Mouse (Mus musculus) cerebellum, adult 18-20 months (tissue): ENCODE results near the gene Gdf15.
A peak's percentile ranks its signal among the peaks of the same experiment; 100 is the strongest.

Experiments used
- DNase-seq, 2 experiments: peaks; one replicate each; pipeline ENCODE4 v3.0.0; 2021

Gene Gdf15

DNA sequence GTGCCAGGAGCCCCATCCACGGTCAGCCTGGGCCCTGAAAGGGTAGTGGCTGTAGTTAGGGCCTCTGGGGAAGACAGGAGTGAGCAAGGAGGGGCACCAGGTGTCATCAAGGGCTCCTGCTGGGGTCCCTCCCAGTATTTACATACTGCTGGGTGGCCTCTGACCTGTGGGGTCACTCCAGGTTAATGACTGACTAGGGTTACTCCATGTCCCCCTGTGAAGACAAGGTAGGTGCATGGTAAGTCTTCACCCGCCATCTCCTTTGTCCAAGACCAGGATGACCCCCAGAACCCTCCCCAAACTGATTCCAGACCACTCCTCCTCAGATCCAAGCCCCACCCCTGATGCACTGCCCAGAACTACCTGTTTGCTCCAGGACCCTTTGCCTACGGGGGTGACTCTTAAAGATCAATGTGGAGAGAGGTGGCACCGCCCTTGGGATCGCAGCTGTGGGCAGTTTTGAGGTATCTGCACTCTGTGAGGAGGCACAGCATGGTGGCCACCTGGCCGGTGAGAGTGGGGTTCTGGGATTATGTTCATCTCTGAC lies at the start of gene Gdf15:
Gdf15 (minus strand) TSS at position 111 of the 547 bp plus-strand sequence.
- DNase-seq, result no peak

DNA sequence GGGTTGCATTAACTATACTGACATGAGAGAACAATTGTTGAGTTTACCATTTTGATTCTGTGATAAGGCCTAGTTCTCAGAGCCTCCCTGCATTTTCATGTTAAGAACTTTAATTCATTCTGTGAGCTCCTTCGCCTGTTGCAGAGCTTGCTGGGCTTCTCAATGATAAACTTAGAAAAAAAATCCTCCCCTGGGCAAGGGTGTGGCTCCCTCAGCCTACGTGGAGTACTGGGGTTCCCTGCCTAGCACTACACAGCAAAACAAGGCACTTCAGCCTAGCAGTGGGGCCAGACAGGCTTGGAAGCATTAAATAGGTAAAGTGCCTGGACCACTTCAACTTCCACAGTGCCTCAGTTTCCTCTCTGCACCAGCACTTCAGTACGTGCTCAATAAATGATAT lies 49.2 kb upstream of the Gdf15 start:
- no peak for DNase-seq

DNA sequence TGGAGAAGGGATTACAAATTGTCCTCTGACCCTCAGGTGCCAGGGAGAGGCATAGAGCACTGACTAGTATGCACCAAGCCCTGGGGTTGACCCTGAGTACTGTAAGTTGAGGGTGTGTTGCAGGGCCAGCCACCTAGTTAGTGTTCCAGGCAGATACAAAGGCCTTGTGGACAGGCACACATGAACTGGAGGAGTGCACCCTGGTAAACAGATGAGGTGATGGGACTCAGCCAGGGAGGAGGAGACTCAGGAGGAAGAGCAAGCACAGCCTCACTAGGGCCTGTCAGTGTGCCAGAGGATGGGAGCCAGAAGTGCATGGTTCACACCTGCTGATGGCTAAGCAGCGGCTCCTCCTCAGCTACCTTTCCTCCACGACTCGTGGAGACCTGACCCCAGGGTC lies 47.8 kb upstream of the Gdf15 start:
- DNase-seq, result no peak

DNA sequence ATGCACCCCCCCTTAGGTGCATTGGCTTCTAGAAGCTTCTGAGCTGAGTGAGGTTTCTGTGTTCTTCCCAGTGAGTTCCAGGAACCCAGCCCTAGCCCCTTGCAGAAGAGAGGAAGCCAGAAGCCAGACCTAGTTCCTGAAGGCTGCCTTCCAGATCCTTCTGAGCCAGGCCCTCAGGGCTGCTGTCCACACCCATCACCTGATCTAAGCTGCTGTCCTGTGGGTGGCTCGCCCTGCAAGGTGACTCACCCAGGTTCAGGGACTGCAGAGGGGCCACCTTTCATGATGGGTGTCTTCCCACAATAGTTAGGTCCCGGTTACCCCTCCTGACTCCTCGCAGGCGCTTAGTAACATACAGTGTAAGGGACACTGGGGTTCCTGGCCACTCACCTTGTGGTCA lies 47.1 kb upstream of the Gdf15 start:
- no peak for DNase-seq

DNA sequence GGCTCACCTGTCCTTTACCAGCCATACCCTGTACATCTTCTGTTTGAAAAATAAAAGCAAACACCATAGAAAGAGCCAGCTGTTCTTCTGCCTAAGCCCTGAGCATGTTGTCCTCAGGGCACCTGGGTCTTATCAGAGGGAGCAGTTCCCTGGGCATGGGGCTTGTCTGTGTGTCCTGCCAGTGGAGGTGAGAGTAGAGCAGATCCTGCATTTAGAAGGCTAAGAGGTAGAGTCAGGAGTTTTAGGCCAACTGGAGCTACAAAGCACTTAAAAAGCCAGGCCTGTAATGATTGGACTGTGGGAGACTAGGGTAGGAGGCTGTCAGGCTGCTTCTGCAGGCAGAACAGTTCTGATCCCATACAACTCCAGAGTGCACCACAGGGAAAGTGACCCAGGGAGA lies 46.4 kb upstream of the Gdf15 start:
- no peak for DNase-seq

DNA sequence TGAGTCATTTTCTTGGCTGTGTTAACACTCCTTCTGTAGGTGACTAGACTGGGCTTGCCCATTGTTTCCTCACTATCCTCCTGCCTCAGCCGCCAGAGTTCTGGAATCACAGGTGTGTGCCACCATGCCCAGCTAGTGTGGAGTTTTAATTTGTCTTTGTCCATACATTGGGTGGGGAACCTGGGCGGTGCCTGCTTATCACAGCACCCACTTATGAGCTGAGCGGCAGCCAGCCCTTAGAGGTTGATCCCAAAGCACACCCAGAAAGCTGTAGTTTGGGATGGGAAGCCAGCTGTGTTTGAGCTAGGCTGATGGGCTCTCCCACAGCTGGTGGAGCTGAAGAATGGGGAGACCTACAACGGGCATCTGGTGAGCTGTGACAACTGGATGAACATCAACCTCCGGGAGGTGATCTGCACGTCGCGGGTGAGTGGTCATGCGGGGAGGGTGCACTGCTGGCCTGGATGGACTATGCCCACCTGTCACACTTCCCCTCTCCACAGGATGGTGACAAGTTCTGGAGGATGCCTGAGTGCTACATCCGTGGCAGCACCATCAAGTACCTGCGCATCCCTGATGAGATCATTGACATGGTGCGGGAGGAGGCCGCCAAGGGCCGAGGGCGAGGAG lies 45.3 kb upstream of the Gdf15 start:
- no peak for DNase-seq

DNA sequence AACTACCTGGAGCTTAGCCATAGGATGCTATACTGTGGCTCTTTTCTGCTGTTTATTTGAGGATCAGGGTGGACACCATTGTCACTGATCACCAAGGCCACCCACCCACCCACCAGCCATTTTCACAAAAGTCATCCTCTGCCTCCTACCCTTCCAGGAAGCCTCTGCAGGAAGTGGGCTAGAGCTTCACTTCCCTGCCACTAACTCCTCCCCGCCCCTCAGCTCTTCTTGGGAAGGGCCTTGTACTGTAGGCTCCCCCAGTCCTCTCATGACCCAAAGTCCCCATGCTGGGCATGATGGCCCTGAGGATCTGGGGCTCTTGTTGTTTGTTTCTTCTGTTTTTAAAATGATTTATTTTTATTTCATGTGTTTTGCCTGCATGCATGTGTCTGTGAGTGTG lies 43.1 kb upstream of the Gdf15 start:
- no peak for DNase-seq

DNA sequence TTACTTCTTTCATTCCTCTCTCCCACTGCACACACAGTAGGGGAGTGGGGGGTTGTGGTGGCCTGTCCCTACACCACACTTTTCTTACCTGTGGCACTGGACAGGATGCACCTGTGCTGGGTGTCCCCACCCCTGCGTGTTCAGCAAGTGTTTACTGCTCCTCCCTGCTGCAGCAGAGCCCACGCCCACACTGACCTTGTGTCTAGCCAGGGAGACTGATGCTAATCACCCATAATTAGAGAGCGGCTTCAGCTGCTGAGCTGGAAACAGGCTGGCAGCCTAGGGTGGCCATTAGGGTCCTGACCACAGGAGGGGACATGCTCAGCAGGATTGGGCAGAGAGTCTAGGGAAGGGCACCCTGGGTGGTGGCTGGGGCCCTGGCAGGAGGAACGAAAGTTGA lies 42.5 kb upstream of the Gdf15 start:
- DNase-seq, result no peak

DNA sequence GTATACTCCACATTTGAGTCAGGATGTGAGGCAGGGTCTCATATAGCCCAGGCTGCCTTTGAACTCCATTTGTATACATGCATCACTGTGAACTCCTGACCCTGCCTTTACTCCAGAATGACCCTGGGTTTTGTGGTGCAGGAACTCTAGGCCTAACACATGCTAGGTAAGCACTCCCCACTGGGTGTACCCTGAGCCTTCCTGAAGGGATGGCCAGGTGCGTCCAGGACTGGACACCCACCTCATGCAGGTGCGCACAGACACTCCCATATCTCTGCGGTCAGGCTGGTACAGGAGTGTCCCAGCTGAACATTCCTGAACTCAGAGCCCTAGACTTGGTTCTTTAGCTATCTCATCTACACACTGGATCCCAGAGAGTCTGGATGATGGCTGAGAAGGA lies 41.9 kb upstream of the Gdf15 start:
- DNase-seq, result peak in 1 of 2 experiments; percentile 40

DNA sequence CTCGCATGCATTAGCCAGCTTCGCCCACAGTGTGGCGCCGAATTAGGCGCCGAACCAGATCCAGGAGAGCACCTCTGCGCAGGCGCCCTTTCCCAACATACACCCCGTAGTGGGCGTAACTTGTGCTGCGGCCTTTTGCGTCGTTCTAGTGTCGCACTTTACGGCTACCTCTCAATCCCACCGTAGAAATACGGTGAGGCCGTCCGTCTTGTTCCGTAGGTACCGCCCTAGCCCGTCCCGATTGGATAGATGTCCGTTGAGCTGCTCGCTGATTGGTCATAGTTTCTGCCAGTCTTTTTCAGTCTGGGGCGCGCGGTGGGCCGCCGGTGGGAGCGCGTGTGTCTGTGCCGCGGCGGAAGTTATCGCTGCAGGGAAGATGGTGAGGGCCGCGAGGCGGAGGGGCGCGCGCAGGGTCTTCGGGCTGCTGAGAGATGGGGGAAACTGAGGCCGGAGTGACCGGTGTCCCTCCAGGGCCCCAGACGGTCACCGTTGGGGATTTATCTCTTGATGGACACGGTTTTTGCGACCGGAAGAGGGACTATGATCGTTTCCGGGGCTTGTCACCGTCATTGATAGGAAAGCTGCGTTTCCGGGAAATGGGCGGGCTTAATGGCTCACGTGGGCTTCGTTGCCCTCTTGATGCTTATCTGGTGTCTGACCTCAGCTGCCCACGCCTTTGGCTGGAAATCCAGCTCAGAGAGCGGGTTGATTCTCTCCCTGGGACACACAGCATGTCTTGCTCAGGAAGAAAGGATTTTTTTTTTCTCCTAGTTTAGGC lies 41.0 kb upstream of the Gdf15 start, which contains the start of gene Lsm4:
Lsm4 (plus strand) TSS at position 170 of the 778 bp plus-strand sequence.
- DNase-seq, result peak; percentile 96 to 99

DNA sequence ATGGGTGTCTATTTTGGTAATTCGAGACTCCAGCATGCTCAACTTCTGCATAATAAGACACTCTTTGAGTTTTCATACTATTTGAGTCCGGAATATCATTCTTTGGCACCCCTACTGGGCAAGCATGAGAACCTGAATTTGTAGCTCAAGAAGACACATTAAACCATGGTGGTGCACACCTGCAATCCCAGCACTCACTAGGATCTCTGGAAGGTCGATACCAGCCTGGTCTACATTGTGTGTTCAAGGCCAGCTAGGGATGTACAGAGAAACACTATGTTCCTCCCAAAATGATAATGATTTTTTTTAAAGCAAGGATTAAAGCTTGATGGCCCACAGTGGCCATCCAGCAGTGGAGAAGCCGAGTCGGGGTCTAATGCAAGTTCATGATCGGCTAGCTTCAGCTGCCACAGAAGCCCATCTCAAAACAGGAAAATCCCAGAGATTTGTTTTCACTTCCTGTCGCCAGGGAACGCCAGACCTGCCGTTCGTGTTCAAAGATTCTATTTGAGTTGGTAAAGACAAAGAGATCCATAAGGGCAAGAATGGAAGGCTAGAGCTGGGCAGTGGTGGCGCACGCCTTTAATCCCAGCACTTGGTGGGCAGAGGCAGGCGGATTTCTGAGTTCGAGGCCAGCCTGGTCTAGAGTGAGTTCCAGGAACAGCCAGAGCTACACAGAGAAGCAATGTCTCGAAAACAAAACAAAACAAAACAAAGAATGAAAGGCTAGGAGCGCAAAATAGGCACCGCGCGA lies 40.2 kb upstream of the Gdf15 start:
- DNase-seq, result no peak

DNA sequence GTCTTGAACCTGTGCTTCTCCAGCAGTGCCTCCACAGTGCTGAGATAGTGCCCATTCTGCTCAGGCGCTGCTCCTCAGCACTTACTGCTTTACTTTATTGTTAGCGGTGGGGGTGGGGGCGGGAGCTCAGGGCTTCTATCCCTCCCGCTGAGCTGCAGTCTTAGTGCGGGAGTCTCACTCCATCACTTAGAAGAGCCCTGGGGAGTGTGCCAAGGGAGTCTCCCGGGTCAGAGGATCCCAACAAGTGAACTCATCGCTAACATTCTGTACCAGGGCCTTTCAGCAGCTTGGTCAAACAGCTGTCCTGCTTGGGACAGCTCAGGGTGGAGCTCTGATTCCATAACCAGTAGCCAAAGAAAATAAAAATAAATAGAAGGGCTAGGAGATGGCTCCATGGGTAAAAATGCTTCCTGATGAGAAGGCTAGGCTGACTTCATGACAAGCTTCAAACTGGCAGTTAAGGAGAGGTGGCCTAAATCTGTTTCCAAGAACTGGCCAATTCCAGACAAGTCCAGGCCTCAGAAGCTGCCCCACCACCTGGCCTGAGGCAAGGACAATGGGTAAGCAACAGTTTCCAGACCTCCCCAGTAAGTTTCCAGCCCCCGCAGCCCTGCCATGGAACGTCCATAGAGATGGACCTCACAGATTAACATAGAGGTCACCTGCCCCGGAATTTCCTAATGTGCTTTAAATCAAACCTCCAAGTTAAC lies 39.5 kb upstream of the Gdf15 start:
- DNase-seq, result no peak

DNA sequence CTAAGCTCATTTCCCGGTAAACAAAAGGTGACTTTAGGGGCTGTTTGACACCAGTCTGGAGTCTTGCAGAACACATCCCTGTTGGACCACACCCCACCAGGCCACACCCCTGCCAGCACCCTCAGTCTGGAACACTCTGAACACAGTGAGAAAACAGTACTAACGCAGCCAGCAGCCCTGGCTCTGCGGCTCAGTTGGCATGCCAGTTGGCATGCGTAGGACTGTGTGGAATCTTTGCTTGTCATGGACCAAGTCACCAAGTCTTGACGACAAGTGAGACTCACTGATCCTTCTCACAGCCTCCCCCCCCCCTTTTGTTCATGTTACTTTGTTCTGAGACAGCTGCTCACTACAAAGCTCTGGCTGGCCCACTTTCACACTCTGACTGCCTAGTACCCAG lies 34.8 kb upstream of the Gdf15 start:
- DNase-seq, result no peak

DNA sequence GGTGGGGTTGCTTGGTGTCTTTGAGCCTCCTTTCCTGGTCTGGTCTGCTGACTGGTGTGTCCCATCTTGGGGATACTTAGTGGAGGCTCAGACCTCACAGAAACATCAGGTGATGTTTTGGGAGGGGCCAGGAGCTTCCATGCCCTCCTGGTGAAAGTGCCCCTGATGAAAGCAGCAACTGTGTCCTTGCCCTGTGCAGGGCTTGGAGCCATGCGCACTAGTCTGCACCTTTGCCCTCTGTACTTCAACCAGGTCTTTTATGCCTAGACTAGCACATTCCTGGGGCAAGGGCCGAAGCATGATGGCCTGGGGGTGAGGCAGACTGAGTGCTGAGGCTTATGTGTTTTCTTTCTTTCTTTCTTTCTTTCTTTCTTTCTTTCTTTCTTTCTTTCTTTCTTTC lies 33.3 kb upstream of the Gdf15 start:
- DNase-seq, result no peak

DNA sequence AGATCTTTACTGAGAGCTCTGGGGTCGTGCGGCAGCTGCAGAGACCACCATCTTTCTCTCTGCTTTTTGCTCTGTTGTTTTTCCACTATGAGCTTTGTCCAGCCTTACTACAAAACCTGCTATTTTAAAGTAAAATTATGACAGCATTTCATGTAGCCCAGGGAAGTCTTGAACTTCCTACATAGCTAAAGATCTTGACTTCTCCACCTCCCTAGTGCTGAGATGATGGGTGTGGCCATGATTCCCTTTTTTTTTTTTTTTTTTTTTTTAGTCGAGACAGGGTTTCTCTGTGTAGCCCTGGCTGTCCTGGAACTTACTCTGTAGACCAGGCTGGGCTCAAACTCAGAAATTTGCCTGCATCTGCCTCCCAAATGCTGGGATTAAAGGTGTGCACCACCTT lies 32.4 kb upstream of the Gdf15 start:
- no peak for DNase-seq

DNA sequence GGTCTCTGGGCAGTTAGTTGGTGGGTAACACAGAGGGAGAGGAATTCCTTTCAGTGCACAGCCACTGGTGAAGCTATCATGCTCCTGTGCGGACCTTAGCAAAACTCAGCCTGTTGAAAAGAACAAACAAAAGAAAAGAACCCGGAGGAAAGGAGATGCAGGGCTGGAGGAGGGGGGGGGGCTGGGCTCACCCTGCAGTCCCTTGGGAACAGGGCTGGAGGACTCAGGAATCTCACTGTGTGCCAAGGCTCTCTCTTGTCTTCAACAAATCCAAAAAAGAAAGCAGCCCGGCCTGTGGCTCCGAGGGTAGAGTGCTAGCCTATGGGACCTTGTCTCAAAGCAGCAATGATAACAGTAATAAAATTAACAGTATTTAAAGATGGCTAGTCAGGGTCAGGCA lies 31.4 kb upstream of the Gdf15 start:
- no peak for DNase-seq

DNA sequence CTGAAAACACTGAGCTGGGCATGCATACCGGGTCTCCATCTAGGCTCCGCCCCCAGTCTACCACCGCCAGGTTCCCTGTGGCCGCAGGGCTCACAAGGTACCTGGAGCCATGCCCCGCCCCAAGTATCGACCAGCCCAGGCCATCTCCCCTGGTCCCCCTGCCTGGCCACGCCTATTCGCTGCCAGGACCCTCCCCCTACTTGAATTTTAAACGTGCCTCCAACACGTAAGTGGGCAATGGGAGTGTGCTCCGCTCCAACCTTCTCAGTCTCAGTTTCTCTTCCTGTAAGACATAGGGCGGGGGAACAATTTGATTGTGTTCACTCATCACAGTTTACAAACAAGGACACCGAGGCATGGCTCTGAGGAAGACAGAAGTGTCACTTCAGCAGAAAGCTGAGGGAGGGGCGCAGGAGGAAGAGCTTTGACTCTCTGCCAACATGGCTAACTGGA lies 28.0 kb upstream of the Gdf15 start, which contains the start of gene Pgpep1:
Pgpep1 (minus strand) TSS at position 116 of the 453 bp plus-strand sequence.
- peak in 1 of 2 experiments; percentile 30 for DNase-seq

DNA sequence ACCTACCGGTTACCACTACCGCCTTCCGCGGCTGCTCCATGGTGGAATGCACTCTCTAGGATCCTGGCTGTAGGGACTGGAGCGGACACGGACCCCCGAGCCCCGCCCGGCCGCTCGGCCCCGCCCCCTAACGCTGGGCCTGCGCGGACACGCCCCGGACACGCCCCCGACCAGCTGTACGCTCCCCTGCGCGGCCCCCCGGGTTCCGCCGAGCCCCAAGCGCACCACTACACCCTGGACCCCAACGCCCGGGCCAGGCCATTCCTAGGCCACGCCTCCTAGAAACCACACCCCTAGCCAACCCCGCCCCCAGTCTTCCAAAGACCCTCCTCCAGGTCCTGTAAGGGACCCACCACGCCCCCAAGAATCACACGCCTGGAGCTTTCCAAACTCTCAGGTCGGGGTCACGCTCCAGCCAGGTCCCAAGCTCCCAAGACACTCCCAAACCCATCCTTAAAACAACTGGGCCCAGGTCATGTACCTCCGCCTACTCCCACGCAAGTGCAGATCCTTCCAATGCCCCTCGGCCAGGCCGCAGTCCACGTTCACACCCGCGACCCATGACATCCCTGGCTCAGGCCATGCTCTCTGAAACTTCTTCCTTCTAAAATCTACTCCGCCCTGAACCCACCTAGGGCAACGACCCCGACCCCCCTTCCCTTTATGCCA lies 27.5 kb upstream of the Gdf15 start:
- DNase-seq, result peak; percentile 57 to 67

DNA sequence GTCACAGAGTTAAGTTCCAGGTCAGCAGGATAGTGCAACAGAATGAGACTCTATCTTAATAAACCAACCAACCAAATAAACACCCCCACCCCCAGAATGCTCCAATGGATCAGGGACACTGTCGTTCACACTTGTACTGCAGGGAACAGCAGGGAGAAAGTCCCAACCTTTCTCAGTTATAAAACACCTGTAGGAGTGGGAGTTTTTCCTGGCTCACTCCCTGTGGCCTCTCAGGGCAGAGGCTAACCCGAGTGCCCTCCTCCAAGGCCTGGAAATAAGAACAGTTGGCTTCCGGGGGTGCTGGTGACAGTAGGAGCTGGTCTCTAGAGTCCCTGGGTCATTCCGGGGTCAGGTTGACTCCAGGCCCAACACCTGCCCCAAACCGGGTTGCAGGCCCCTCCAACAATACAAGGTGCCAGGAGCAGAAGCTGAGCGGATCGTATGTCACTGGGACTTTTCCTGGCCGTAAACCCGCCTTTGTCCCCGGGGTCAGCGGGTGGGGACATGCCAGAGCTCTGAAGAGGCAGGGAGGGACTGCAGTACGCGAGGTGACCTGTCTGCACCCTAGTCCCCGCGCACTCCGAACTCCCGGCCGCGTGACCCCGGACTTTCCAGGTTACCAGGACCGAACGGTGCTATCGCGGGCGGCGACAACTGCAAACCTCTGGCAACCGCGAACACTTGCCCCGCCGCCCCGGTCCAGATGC lies 26.8 kb upstream of the Gdf15 start:
- no peak for DNase-seq

DNA sequence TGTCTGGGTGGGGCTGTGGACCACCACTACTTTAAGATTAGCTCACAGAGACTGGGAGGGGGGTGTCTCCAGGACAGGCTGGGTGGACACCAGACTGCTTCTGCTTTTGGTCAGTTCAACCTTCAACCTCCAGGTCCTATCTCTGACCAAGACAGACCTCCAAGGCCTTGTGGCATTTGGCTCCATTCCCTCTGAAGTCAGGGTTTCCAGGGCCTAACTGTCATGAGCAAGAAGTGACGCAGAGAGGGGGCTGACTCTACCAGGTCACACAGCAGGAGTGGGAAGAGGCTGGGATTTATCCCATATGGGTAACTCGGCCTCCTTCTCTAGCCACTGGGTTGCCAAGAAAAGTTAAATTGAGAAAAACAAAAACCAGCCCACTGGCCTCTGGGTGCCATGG lies 25.5 kb upstream of the Gdf15 start:
- DNase-seq, result no peak

DNA sequence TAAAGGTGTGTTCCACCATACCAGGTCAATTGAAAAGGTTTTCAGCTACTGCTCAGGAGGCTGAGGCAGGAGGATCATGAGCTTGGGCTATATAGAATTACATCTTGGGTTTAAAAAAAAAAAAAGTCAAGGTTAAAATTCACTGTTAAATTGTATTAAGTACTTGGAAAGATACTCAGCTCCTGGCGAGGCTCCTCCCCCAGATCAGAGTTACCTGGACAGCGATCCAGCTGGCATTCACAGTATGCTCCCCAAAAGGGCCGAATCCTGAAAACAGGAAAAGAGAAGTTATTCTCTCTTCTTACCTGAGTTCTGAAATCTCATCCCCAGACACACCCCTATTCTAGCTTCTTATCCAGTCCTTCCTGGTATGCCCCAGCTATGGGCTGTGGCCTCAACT lies 25.0 kb upstream of the Gdf15 start:
- DNase-seq, result no peak
